Mouse (Mus musculus): ENCODE measurements at regions not wholly inside any gene's neighbourhood (a gene's known extent, or its start where the extent isn't known, plus 50 kb on each side); places are given as distances from the start of the nearest gene placed in this dataset.

DNA sequence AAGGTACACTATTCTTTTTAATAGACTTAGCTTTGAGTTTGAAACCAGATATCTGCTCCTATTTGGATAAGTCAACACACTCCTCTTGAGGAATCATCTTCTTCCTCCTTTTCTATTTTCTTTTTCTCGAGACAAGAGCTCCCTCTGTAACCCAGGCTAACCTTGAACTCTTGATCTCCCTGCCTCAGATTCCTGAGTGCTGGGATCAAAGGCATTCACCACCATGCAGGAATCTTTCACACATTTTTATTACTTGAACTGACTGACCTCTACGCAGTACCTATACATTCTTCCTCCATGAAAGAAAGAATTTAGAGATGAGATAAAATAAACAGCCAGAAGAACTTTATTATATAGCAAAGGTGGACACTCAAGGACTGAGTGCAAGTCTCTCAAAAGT, 453.4 kb downstream of the Otol1 start:
- H3K4me2 ChIP-seq, result no peak overlapping the region
- H3K4me3 ChIP-seq (ENCODE audit: low read depth, low read length), result no peak overlapping the region
- H3K36me3 ChIP-seq (ENCODE audit: control insufficient read depth, insufficient read depth, low read length), result no peaks in the 10 kb centered on the region
- no peaks in the 10 kb centered on the region for H3K9me3 ChIP-seq (replicated peaks; ENCODE audit: control insufficient read depth, low read length)
- no peak overlapping the region for H3K9ac ChIP-seq (ENCODE audit: low read depth, low read length)
- WGBS (ENCODE audit: insufficient replicate concordance), result 64% methylated on average over 2 of the region's 2 CpGs
- H3K4me1 ChIP-seq (ENCODE audit: control insufficient read depth, insufficient read depth, low read length), result no peaks in the 10 kb centered on the region
- H3K27ac ChIP-seq (ENCODE audit: low read depth, low read length), result no peak overlapping the region
- ATAC-seq (replicated peaks; ENCODE audit: insufficient number of reproducible peaks, low FRiP score, low TSS enrichment), result no peak
- H3K27me3 ChIP-seq (ENCODE audit: control insufficient read depth, insufficient read depth, low read length), result no peaks in the 10 kb centered on the region

- no peaks in the 10 kb centered on the region for H3K27me3 ChIP-seq (ENCODE audit: control insufficient read depth, insufficient read depth, low read length)
- H3K36me3 ChIP-seq (ENCODE audit: control insufficient read depth, insufficient read depth, low read length), result no peaks in the 10 kb centered on the region
- no peaks in the 10 kb centered on the region for H3K4me1 ChIP-seq (ENCODE audit: control insufficient read depth, insufficient read depth, low read length)
- H3K4me3 ChIP-seq (ENCODE audit: low read depth, low read length), result no peak overlapping the region
- no peak overlapping the region for H3K9ac ChIP-seq (ENCODE audit: low read depth, low read length)
- ATAC-seq (replicated peaks; ENCODE audit: insufficient number of reproducible peaks, low FRiP score, low TSS enrichment), result no peak
- H3K4me2 ChIP-seq, result no peak overlapping the region
- no peaks in the 10 kb centered on the region for H3K9me3 ChIP-seq (replicated peaks; ENCODE audit: control insufficient read depth, low read length)
- H3K27ac ChIP-seq (ENCODE audit: low read depth, low read length), result no peak overlapping the region
These were observed 455.8 kb downstream of the Otol1 start for GRCm38 (mm10) chr3:70463221-70463620.

DNA sequence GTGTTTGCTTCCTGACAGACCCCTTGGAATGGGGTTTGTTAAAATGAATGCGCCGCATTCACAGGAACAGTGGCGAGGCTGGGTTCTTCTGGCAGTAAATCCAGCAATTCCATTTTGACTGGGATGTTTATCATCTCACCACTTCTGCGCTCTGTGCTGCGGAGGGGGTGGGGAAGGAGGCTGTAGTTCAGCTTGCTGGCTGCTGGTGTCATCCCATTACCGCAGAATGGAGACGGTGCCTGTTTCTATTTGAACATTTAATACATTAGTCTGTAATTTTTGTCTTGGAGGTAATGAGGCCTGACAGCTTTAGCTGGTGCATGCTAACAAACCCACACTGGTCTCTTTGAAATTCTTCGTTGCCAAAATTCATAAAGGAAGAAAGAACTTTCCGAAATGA, 475.1 kb downstream of the Otol1 start:
- Histone ChIP-seq H3K4me1 (ENCODE audit: control insufficient read depth, insufficient read depth, low read length) (no peaks in the 10 kb centered on the region), H3K27ac (ENCODE audit: low read depth, low read length) (no peak overlapping the region), H3K36me3 (ENCODE audit: control insufficient read depth, insufficient read depth, low read length) (no peaks in the 10 kb centered on the region), H3K27me3 (ENCODE audit: control insufficient read depth, insufficient read depth, low read length) (no peaks in the 10 kb centered on the region), H3K9ac (ENCODE audit: low read depth, low read length) (no peak overlapping the region), H3K4me3 (ENCODE audit: low read depth, low read length) (no peak overlapping the region), H3K9me3 (replicated peaks; ENCODE audit: control insufficient read depth, low read length) (no peaks in the 10 kb centered on the region), H3K4me2 (no peak overlapping the region)
- ATAC-seq (replicated peaks; ENCODE audit: insufficient number of reproducible peaks, low FRiP score, low TSS enrichment), result peak; percentile 39; the same call in 1 of the 2 replicates
- 50% methylated on average over 9 of the region's 9 CpGs for WGBS (ENCODE audit: insufficient replicate concordance)

DNA sequence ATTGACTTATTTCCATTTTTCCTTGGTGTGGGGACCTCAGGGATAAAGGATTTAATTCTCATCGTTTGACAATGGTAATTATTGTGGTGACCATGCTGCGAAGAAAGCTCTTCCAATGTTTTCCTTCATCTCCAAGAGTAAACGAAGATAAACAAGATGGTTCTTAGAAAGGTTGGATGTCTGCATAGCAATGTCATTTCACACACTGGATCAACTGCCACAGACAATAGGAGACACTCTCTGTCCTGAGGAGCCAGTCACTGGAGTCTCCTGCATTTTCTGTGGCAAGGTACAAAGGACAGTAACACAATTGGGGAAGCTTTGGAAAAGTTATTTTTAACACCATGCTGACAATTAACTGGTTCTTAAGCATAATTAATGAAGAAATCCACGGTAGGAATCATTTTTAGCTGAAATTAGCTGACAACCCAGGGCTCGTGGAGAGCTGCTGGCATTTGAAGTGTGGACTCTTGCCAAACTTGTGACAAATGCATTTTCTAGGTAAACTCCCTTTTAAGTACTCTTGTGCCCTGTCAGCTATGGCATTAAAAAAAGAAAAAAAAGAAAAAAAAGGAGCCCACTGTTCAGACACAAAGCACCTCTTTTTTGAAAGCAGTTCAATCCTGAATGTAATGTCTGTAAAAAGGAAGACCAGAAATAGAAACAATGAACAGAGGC, 475.8 kb downstream of the Otol1 start:
- 66% methylated on average over 5 of the region's 5 CpGs for WGBS (ENCODE audit: insufficient replicate concordance)
- no peak for ATAC-seq (replicated peaks; ENCODE audit: insufficient number of reproducible peaks, low FRiP score, low TSS enrichment)
- no peak overlapping the region for H3K27ac ChIP-seq (ENCODE audit: low read depth, low read length)

DNA sequence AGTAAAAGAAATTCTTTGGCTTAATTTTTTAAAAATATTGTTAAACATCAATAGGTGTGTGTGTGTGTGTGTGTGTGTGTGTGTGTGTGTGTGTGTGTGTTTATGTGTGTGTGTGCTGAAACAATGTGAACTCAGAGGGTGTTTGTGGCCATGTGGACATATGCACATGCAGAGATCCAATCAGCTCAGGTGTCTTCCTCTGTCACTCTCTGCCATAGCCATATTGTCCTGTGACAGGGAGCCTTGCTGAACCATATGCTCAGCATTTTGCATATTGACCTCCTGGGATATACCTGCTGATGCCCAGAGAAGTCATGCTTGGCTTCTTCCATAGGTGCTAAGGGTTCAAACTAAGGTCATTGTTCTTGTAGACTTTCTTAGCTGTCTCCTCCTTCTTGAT, 489.0 kb downstream of the Otol1 start:
- no peak overlapping the region for H3K27ac ChIP-seq (ENCODE audit: low read depth, low read length)
- H3K36me3 ChIP-seq (ENCODE audit: control insufficient read depth, insufficient read depth, low read length), result no peaks in the 10 kb centered on the region
- H3K4me3 ChIP-seq (ENCODE audit: low read depth, low read length), result no peak overlapping the region
- H3K4me1 ChIP-seq (ENCODE audit: control insufficient read depth, insufficient read depth, low read length), result no peaks in the 10 kb centered on the region
- H3K9me3 ChIP-seq (replicated peaks; ENCODE audit: control insufficient read depth, low read length), result no peaks in the 10 kb centered on the region
- no peaks in the 10 kb centered on the region for H3K27me3 ChIP-seq (ENCODE audit: control insufficient read depth, insufficient read depth, low read length)
- no peak overlapping the region for H3K9ac ChIP-seq (ENCODE audit: low read depth, low read length)
- no peak overlapping the region for H3K4me2 ChIP-seq
- ATAC-seq (replicated peaks; ENCODE audit: insufficient number of reproducible peaks, low FRiP score, low TSS enrichment), result no peak

More for the DNA sequence above, 475.8 kb downstream of the Otol1 start:
- H3K4me1 ChIP-seq (ENCODE audit: control insufficient read depth, insufficient read depth, low read length), result no peaks in the 10 kb centered on the region
- H3K4me2 ChIP-seq, result no peak overlapping the region
- no peaks in the 10 kb centered on the region for H3K9me3 ChIP-seq (replicated peaks; ENCODE audit: control insufficient read depth, low read length)
- no peaks in the 10 kb centered on the region for H3K36me3 ChIP-seq (ENCODE audit: control insufficient read depth, insufficient read depth, low read length)
- H3K9ac ChIP-seq (ENCODE audit: low read depth, low read length), result no peak overlapping the region
- H3K27me3 ChIP-seq (ENCODE audit: control insufficient read depth, insufficient read depth, low read length), result no peaks in the 10 kb centered on the region
- no peak overlapping the region for H3K4me3 ChIP-seq (ENCODE audit: low read depth, low read length)

DNA sequence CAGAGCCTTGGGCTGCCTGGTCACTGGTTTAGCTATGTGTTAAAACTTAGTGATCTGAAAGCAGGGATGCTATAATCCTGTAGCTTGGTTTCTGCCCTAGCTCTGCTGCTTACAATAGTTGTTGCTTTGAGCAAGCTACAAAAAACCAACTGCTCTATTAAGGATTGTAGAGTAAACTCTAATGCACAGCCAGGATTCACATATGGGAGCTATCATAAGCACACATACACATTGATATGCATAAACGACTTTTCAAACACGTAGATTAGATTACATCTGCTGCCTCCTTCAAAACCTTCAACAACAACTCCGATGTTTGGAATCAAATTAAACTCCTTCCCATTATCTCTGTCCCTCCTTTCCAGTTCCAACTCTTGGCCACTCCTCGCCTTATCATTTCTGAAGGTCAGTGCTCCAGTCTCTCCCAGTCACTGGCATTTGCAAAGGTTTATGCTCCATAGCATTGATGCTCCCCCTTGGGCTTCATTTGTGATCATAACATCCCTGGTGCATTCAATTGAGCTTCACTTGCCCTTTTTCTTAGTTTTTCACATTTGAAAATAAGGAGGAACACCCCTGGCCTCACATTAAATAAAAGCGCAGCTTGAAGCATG, 492.9 kb downstream of the Otol1 start:
- Histone ChIP-seq H3K27me3 (ENCODE audit: control insufficient read depth, insufficient read depth, low read length) (no peaks in the 10 kb centered on the region), H3K9me3 (replicated peaks; ENCODE audit: control insufficient read depth, low read length) (no peaks in the 10 kb centered on the region), H3K4me3 (ENCODE audit: low read depth, low read length) (no peak overlapping the region), H3K27ac (ENCODE audit: low read depth, low read length) (no peak overlapping the region), H3K36me3 (ENCODE audit: control insufficient read depth, insufficient read depth, low read length) (no peaks in the 10 kb centered on the region), H3K4me2 (no peak overlapping the region), H3K9ac (ENCODE audit: low read depth, low read length) (no peak overlapping the region), H3K4me1 (ENCODE audit: control insufficient read depth, insufficient read depth, low read length) (no peaks in the 10 kb centered on the region)
- 61% methylated on average over 5 of the region's 5 CpGs for WGBS (ENCODE audit: insufficient replicate concordance)
- ATAC-seq (replicated peaks; ENCODE audit: insufficient number of reproducible peaks, low FRiP score, low TSS enrichment), result no peak

DNA sequence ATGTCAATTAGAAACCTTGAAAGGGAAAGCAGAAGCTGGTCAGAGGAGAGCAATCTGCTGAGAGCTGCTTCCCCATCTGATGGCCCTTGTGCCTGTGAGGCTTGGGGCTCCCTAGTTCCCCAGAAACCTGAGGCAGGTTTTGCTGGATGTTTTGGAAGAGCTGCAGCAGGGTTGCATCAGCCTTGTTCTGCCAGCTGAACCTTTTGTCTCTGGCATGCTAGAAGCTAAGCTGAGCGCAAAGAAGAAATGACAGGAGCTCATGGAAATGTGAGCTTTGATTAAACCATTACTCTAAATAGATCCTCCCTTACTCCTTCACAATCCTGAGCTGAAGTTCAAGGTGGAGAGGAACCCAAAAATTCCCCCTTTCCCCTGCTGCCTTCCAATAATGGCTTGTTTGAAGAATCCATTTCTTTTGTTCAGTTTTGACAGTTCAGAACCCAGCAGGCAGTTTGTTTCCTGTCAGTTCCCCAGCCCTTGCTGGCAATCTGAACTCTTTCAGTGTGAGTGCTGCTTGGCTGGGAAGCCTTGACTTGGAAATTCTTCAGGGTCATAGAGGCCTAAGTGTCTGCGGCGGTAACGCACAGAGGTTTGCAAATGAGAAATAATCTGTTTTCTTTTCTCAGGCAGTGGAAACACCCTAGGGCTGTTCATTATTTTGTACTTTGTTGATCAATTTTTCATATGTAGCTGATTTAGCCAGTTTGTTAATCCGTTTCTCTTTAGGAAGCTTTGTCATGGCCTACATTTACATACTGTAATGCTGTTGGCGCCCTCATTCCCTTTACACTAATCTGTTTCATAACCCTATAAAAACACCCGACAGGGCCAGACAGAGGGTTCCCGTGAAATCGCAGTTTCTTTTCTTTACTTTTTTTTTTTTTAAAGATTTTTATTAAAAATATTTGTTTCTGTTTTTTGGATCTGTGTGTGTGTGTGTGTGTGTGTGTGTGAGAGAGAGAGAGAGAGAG, 493.9 kb downstream of the Otol1 start:
- no peaks in the 10 kb centered on the region for H3K27me3 ChIP-seq (ENCODE audit: control insufficient read depth, insufficient read depth, low read length)
- H3K4me1 ChIP-seq (ENCODE audit: control insufficient read depth, insufficient read depth, low read length), result no peaks in the 10 kb centered on the region
- H3K4me2 ChIP-seq, result no peak overlapping the region
- H3K4me3 ChIP-seq (ENCODE audit: low read depth, low read length), result no peak overlapping the region
- 72% methylated on average over 9 of the region's 9 CpGs for WGBS (ENCODE audit: insufficient replicate concordance)
- no peak for ATAC-seq (replicated peaks; ENCODE audit: insufficient number of reproducible peaks, low FRiP score, low TSS enrichment)
- H3K27ac ChIP-seq (ENCODE audit: low read depth, low read length), result no peak overlapping the region
- H3K36me3 ChIP-seq (ENCODE audit: control insufficient read depth, insufficient read depth, low read length), result no peaks in the 10 kb centered on the region
- no peaks in the 10 kb centered on the region for H3K9me3 ChIP-seq (replicated peaks; ENCODE audit: control insufficient read depth, low read length)
- H3K9ac ChIP-seq (ENCODE audit: low read depth, low read length), result no peak overlapping the region

- no peak for ATAC-seq (replicated peaks; ENCODE audit: insufficient number of reproducible peaks, low FRiP score, low TSS enrichment)
- Histone ChIP-seq H3K27me3 (ENCODE audit: control insufficient read depth, insufficient read depth, low read length) (no peaks in the 10 kb centered on the region), H3K36me3 (ENCODE audit: control insufficient read depth, insufficient read depth, low read length) (no peaks in the 10 kb centered on the region), H3K4me2 (no peak overlapping the region), H3K4me3 (ENCODE audit: low read depth, low read length) (no peak overlapping the region), H3K9ac (ENCODE audit: low read depth, low read length) (no peak overlapping the region), H3K27ac (ENCODE audit: low read depth, low read length) (no peak overlapping the region), H3K4me1 (ENCODE audit: control insufficient read depth, insufficient read depth, low read length) (no peaks in the 10 kb centered on the region), H3K9me3 (replicated peaks; ENCODE audit: control insufficient read depth, low read length) (no peaks in the 10 kb centered on the region)
- 84% methylated on average over 2 of the region's 2 CpGs for WGBS (ENCODE audit: insufficient replicate concordance)
These were observed 526.3 kb downstream of the Otol1 start for GRCm38 (mm10) chr3:70533593-70534321.

Data from heart, embryonic 11.5 days (tissue).